Mouse (Mus musculus) B cell, adult (primary cell): ENCODE results near the gene Gm10439. TPM values are rescaled to one million over a fixed set of nuclear protein-coding genes. Genes with fewer than 3 reads are reported as not detected.

Experiments
- total RNA-seq: library from RNA; stranded (reverse); gene quantifications from 4 replicates; pipeline ENCODE4 v1.2.4, GENCODE M21; 2023; ENCODE audit not compliant: inconsistent age

Gene Gm10439
- not detected in 4 replicates for total RNA-seq

GRCm38 (mm10) chrX:149594270-149594669 is at the start of gene Gm10439:
Gene Gm10439 (plus strand): TSS chrX:149594570.

Other genes with a start within 250 kb of the Gm10439 start
- not detected in 4 replicates for gene Gm15085, start 147.0 kb upstream of the Gm10439 start, total RNA-seq
- not detected in 4 replicates for gene Gm15097, start 189.9 kb downstream of the Gm10439 start, total RNA-seq